Mouse (Mus musculus): ENCODE data around the gene Slco3a1. TPM values are rescaled to one million over a fixed set of nuclear protein-coding genes. Genes with fewer than 3 reads are reported as not detected.

Slco3a1 gene
- total RNA-seq, 2 experiments from 2014 or later: 54.7 to 62.0 TPM

GRCm38 (mm10) chr7:74493775-74494174, 60.8 kb downstream of the Slco3a1 start:
- DNase-seq: no peak
- intact Hi-C loops (cut with DNase I): loop anchor here (5.0 kb wide), 1 partner anchor 59 kb away; the partner anchor contains the start of gene Slco3a1

- intact Hi-C loops (cut with DNase I): loop anchor here (5.0 kb wide), 1 partner anchor 60 kb away; the partner anchor contains the start of gene Slco3a1
- no peak for DNase-seq
Measured at GRCm38 (mm10) chr7:74491683-74492355, 62.8 kb downstream of the Slco3a1 start.

GRCm38 (mm10) chr7:74488141-74488540, 66.4 kb downstream of the Slco3a1 start:
- DNase-seq: no peak
- intact Hi-C loops (cut with DNase I): no loop called here

- intact Hi-C loops (cut with DNase I): no loop called here
- DNase-seq: no peak
Measured at GRCm38 (mm10) chr7:74487727-74488126, 66.9 kb downstream of the Slco3a1 start.

GRCm38 (mm10) chr7:74486083-74486482, 68.5 kb downstream of the Slco3a1 start:
- intact Hi-C loops (cut with DNase I): no loop called here
- no peak for DNase-seq

GRCm38 (mm10) chr7:74485669-74486068, 68.9 kb downstream of the Slco3a1 start:
- intact Hi-C loops (cut with DNase I): no loop called here
- DNase-seq: no peak

- intact Hi-C loops (cut with DNase I): no loop called here
- DNase-seq: no peak
Measured at GRCm38 (mm10) chr7:74484024-74484385, 70.6 kb downstream of the Slco3a1 start.

- DNase-seq: no peak
- intact Hi-C loops (cut with DNase I): no loop called here
Measured at GRCm38 (mm10) chr7:74483294-74484023, 71.1 kb downstream of the Slco3a1 start.

- no peak for DNase-seq
- intact Hi-C loops (cut with DNase I): no loop called here
Measured at GRCm38 (mm10) chr7:74471740-74472139, 82.8 kb downstream of the Slco3a1 start.

GRCm38 (mm10) chr7:74466886-74467285, 87.7 kb downstream of the Slco3a1 start:
- DNase-seq: no peak
- intact Hi-C loops (cut with DNase I): no loop called here

- DNase-seq: peak; percentile 12 to 28
- intact Hi-C loops (cut with DNase I): no loop called here
Measured at GRCm38 (mm10) chr7:74464638-74465037, 89.9 kb downstream of the Slco3a1 start.

GRCm38 (mm10) chr7:74462451-74462850, 92.1 kb downstream of the Slco3a1 start:
- no peak for DNase-seq
- intact Hi-C loops (cut with DNase I): no loop called here

GRCm38 (mm10) chr7:74461736-74462135, 92.8 kb downstream of the Slco3a1 start:
- no peak for DNase-seq
- intact Hi-C loops (cut with DNase I): no loop called here

- intact Hi-C loops (cut with DNase I): no loop called here
- no peak for DNase-seq
Measured at GRCm38 (mm10) chr7:74461146-74461545, 93.4 kb downstream of the Slco3a1 start.

GRCm38 (mm10) chr7:74459812-74460211, 94.8 kb downstream of the Slco3a1 start:
- intact Hi-C loops (cut with DNase I): no loop called here
- peak in 1 of 2 experiments; percentile 25 for DNase-seq

- intact Hi-C loops (cut with DNase I): no loop called here
- no peak for DNase-seq
Measured at GRCm38 (mm10) chr7:74459277-74459676, 95.3 kb downstream of the Slco3a1 start.

- intact Hi-C loops (cut with DNase I): no loop called here
Measured at GRCm38 (mm10) chr7:74458475-74459221, 95.9 kb downstream of the Slco3a1 start.

GRCm38 (mm10) chr7:74457347-74457975, 97.1 kb downstream of the Slco3a1 start:
- DNase-seq: peak; percentile 50 to 58
- intact Hi-C loops (cut with DNase I): no loop called here

More at GRCm38 (mm10) chr7:74458475-74459221, 95.9 kb downstream of the Slco3a1 start:
- DNase-seq: peak; percentile 25 to 37

- DNase-seq: no peak
- intact Hi-C loops (cut with DNase I): no loop called here
Measured at GRCm38 (mm10) chr7:74456781-74457180, 97.8 kb downstream of the Slco3a1 start.

GRCm38 (mm10) chr7:74451047-74451446, 103.5 kb downstream of the Slco3a1 start:
- no peak for DNase-seq
- intact Hi-C loops (cut with DNase I): no loop called here

- DNase-seq: no peak
- intact Hi-C loops (cut with DNase I): no loop called here
Measured at GRCm38 (mm10) chr7:74449802-74450201, 104.8 kb downstream of the Slco3a1 start.

All from heart, postnatal 14 days (tissue).